Mouse (Mus musculus) cortical plate, adult 2 months (tissue): ENCODE measurements at regions not wholly inside any gene's neighbourhood (a gene's known extent, or its start where the extent isn't known, plus 50 kb on each side); places are given as distances from the start of the nearest gene placed in this dataset.

Source experiments
- CTCF ChIP-seq: fragments of 200-500 bp; IDR thresholded peaks from 2 replicates; pipeline ENCODE4 v1.5.1; 2011; ENCODE audit warnings: mild to moderate bottlenecking, control low read depth, low read length; ENCODE audit not compliant: insufficient read depth; ENCODE audit errors: extremely low read depth
- POLR2A ChIP-seq: fragments of 200-500 bp; IDR thresholded peaks from 2 replicates; pipeline ENCODE4 v1.6.1; 2011; ENCODE audit warnings: mild to moderate bottlenecking, low read length, control low read depth; ENCODE audit not compliant: insufficient read depth; ENCODE audit errors: extremely low read depth

DNA sequence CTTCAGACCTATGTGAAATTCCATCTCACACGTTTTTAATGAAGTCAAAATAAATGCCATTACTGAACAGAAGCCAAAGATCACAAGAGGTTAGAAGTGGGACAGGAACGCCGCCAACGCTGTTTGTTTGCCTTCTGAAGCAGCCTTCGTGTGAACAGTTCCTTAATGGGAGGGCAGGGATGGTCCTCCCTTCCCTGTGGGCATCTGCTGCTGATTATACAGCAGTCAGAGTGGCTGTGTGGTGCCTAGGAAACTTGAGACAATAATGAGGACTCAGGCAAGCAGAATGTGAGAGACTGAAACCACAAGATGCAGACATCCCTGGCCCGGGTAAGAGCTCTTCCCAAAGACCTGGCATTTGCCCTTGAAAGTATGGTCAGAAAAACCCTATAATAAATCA, 164.3 kb downstream of the Cxcl12 start:
- TF ChIP-seq CTCF (no peak), POLR2A (no peak)
